Mouse (Mus musculus) CH12.LX (cell line): ENCODE data around the gene Usp36.

Experiments
- CHD2 ChIP-seq: IDR thresholded peaks from 2 replicates; pipeline ENCODE4 v1.6.1; 2011; ENCODE audit warnings: low read length, improper control_type of control experiment
- CTCF ChIP-seq, 2 experiments: IDR thresholded peaks in 1 of 2; conservative IDR thresholded peaks in 1 of 2; 2 replicates each; pipeline ENCODE4 v1.5.1; 2011 to 2012; ENCODE audit warnings: low read depth in 2 of 2, low read length in 2 of 2, improper control_type of control experiment in 1 of 2, inconsistent platforms in 1 of 2, mild to moderate bottlenecking in 1 of 2, moderate library complexity in 1 of 2
- E2F4 ChIP-seq: IDR thresholded peaks from 2 replicates; pipeline ENCODE4 v1.6.1; 2011; ENCODE audit warnings: low read depth, low read length, improper control_type of control experiment; ENCODE audit not compliant: insufficient replicate concordance
- EP300 ChIP-seq: IDR thresholded peaks from 2 replicates; pipeline ENCODE4 v1.6.1; 2011; ENCODE audit warnings: low read length, improper control_type of control experiment
- HCFC1 ChIP-seq: IDR thresholded peaks from 2 replicates; pipeline ENCODE4 v1.6.1; 2012; ENCODE audit warnings: low read depth, mild to moderate bottlenecking, inconsistent platforms, low read length, improper control_type of control experiment
- MAX ChIP-seq: IDR thresholded peaks from 2 replicates; pipeline ENCODE4 v1.6.1; 2011; ENCODE audit warnings: low read length, improper control_type of control experiment
- POLR2A ChIP-seq: IDR thresholded peaks from 2 replicates; pipeline ENCODE4 v1.6.1; 2011; ENCODE audit warnings: low read depth, mild to moderate bottlenecking, improper control_type of control experiment, low read length
- POLR2AphosphoS2 ChIP-seq: IDR thresholded peaks from 2 replicates; pipeline ENCODE4 v1.6.1; 2011; ENCODE audit warnings: low read depth, low read length, improper control_type of control experiment
- RAD21 ChIP-seq: IDR thresholded peaks from 2 replicates; pipeline ENCODE4 v1.6.1; 2011; ENCODE audit warnings: low read depth, mild to moderate bottlenecking, low read length, improper control_type of control experiment, moderate library complexity
- USF1 ChIP-seq: IDR thresholded peaks from 2 replicates; pipeline ENCODE4 v1.6.1; 2014; ENCODE audit warnings: low read depth, mild to moderate bottlenecking, inconsistent platforms, low read length, improper control_type of control experiment
- ZMIZ1 ChIP-seq: IDR thresholded peaks from 2 replicates; pipeline ENCODE4 v1.6.1; 2012; ENCODE audit warnings: low read depth, mild to moderate bottlenecking, inconsistent platforms, low read length, improper control_type of control experiment

DNA sequence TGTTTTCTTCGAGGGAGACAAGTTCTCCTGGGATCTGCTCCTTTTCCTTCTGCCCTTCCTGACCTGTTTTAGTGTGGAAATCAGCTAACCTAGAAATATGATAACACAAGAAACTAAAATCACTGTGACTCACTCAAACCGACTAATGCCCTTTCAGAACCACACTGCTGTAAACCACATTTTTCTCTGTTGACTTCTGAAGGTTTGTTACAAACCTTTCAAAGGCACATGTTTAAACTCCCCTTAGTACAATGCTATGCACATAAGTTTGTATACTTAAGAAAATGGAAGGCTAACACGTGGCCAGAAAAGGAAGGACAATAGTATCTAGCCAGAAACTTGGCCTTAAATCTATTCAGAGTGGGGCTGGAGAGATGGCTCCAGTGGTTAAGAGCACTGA lies 56.1 kb downstream of the Usp36 start:
- TF ChIP-seq CTCF (conservative IDR thresholded peaks at IDR 0.05 in 1 of 2, IDR thresholded peaks at IDR 0.05 in 1 of 2; ENCODE audit: low read depth in 2 of 2, low read length in 2 of 2) (no peak), ZMIZ1 (no peak), HCFC1 (no peak), MAX (no peak), E2F4 (no peak), RAD21 (no peak), POLR2A (no peak), POLR2AphosphoS2 (no peak), EP300 (no peak), CHD2 (no peak), USF1 (no peak)
